Mouse (Mus musculus): ENCODE data around the gene Kctd7. TPM values are rescaled to one million over a fixed set of nuclear protein-coding genes. Genes with fewer than 3 reads are reported as not detected.
A peak's percentile ranks its signal among the peaks of the same experiment; 100 is the strongest.

Gene Kctd7
- total and polyA plus RNA-seq, 3 experiments = 1.5 to 3.7 (median 2.5) TPM

DNA sequence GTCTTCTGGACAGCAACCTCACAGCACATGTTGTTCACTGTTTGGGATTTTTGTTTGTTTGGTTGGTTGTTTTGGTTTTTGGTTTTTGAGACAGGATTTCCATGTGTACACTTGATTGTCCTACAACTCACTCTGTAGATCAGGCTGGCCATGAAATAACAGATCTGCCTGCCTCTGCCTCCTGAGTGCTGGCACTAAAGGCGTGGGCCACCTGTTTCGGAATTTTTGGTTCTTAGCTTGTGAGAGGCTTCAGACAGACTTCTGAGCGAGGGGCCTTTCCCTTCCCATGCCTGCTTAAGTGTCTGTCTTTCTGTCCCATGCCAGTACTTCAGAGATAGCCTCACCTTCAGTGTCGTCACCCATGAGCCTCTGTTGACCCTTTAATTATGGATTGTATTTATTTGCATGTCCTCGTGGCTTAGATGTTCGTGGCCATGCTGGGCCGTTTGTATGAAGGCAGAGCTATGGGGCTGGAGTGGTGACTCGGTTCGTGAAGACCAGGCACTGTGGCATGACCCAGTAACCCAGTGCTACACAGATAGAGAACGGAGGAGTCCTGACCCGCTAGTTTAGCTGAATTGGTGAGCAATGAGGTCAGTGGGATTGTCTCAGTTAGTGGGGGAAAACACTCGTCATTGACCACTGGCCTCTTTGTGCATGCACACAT, 24.5 kb upstream of the Kctd7 start:
- peaks cover 24% of the 10 kb centered on the region for H3K4me1 ChIP-seq (ENCODE audit: control insufficient read depth, insufficient read depth, low read length)
- H3K79me2 ChIP-seq (replicated peaks; ENCODE audit: control insufficient read depth, insufficient read depth, low read length) = no peaks in the 10 kb centered on the region
- WGBS = 69% methylated on average over 12 of the region's 12 CpGs
- no peak overlapping the region for H3K4me3 ChIP-seq
- H3K36me3 ChIP-seq (ENCODE audit: control insufficient read depth, insufficient read depth, low read length) = peaks cover 8% of the 10 kb centered on the region
- H3K9ac ChIP-seq (ENCODE audit: low read depth, low read length) = no peak overlapping the region
- no peak for DNase-seq
- intact Hi-C loops (cut with DNase I) = loop anchor here (2.0 to 5.0 kb wide), 2 partner anchors 41 to 63 kb away; no protein-coding TSS in a partner anchor
- H3K27me3 ChIP-seq (ENCODE audit: control insufficient read depth, insufficient read depth, low read length) = no peaks in the 10 kb centered on the region
- H3K27ac ChIP-seq = peak overlapping the region; percentile 79
- TF ChIP-seq POLR2A (IDR thresholded peaks at IDR 0.05; ENCODE audit: insufficient read depth, low read depth, low read length) = no peak
- TF ChIP-seq CTCF (IDR thresholded peaks at IDR 0.05) = no peak
- no peak for TF ChIP-seq EP300 (IDR thresholded peaks at IDR 0.05; ENCODE audit: insufficient read depth, low read depth, low read length)

DNA sequence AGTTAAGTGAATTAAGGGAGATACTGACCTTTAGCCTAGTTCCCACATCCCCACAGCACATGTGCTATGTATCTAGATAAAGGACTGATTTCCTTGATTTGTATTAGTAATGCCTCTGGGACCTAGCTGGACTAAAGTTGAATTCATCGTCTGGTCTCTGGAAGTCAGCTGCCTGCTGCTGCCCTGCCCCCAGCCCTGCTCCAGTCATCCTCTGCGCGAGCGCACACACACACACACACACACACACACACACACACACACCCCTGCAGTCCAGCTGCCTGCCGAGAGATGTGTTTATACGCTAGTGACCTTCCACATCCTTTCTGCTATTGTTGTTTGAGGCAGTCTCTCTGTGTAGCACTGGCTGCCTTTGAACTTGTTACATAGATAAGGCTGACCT, 23.8 kb upstream of the Kctd7 start:
- no peak for TF ChIP-seq CTCF (IDR thresholded peaks at IDR 0.05)
- TF ChIP-seq POLR2A (IDR thresholded peaks at IDR 0.05; ENCODE audit: insufficient read depth, low read depth, low read length) = 0 out of 2 replicates have a peak, but pooled peaks have one; percentile 34
- TF ChIP-seq EP300 (IDR thresholded peaks at IDR 0.05; ENCODE audit: insufficient read depth, low read depth, low read length) = peak; percentile 91; the same call in 1 of the 2 replicates
- H3K4me1 ChIP-seq (ENCODE audit: control insufficient read depth, insufficient read depth, low read length) = peaks cover 24% of the 10 kb centered on the region
- H3K79me2 ChIP-seq (replicated peaks; ENCODE audit: control insufficient read depth, insufficient read depth, low read length) = no peaks in the 10 kb centered on the region
- H3K4me3 ChIP-seq = no peak overlapping the region
- peak overlapping the region; percentile 79 for H3K27ac ChIP-seq
- no peak overlapping the region for H3K9ac ChIP-seq (ENCODE audit: low read depth, low read length)
- DNase-seq = peak; percentile 61 to 74
- H3K27me3 ChIP-seq (ENCODE audit: control insufficient read depth, insufficient read depth, low read length) = no peaks in the 10 kb centered on the region
- intact Hi-C loops (cut with DNase I) = loop anchor here (2.0 to 5.0 kb wide), 2 partner anchors 42 to 64 kb away; no protein-coding TSS in a partner anchor
- WGBS = 32% methylated on average over 6 of the region's 6 CpGs
- H3K36me3 ChIP-seq (ENCODE audit: control insufficient read depth, insufficient read depth, low read length) = peaks cover 8% of the 10 kb centered on the region

DNA sequence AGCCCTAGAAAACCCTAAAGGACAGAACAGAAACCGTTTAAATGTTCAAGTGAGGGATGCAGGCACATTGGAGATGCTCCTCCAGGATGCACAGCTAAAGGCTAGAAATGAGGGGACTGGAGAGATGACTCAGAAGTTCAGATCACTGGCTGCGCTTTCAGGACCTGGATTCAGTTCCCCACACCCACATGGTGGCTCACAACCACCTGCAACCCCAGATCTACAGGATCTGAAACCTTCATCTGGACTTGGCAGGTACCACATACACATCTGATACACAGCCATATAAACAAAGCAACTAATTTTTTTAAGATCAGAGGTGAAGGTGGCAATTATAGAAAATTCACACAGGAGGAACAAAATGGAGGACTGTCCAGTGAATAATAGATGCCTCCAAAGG, 22.3 kb upstream of the Kctd7 start:
- Histone ChIP-seq H3K9ac (ENCODE audit: low read depth, low read length) (no peak overlapping the region), H3K4me3 (no peak overlapping the region), H3K27ac (peak overlapping the region; percentile 73), H3K36me3 (ENCODE audit: control insufficient read depth, insufficient read depth, low read length) (peaks cover 8% of the 10 kb centered on the region), H3K79me2 (replicated peaks; ENCODE audit: control insufficient read depth, insufficient read depth, low read length) (no peaks in the 10 kb centered on the region), H3K4me1 (ENCODE audit: control insufficient read depth, insufficient read depth, low read length) (peaks cover 24% of the 10 kb centered on the region), H3K27me3 (ENCODE audit: control insufficient read depth, insufficient read depth, low read length) (no peaks in the 10 kb centered on the region)
- DNase-seq = no peak
- WGBS = 89% methylated on average over 2 of the region's 2 CpGs
- TF ChIP-seq CTCF (IDR thresholded peaks at IDR 0.05) = no peak
- TF ChIP-seq EP300 (IDR thresholded peaks at IDR 0.05; ENCODE audit: insufficient read depth, low read depth, low read length) = no peak
- TF ChIP-seq POLR2A (IDR thresholded peaks at IDR 0.05; ENCODE audit: insufficient read depth, low read depth, low read length) = no peak
- intact Hi-C loops (cut with DNase I) = loop anchor here (5.0 kb wide), 1 partner anchor 65 kb away; no protein-coding TSS in a partner anchor

DNA sequence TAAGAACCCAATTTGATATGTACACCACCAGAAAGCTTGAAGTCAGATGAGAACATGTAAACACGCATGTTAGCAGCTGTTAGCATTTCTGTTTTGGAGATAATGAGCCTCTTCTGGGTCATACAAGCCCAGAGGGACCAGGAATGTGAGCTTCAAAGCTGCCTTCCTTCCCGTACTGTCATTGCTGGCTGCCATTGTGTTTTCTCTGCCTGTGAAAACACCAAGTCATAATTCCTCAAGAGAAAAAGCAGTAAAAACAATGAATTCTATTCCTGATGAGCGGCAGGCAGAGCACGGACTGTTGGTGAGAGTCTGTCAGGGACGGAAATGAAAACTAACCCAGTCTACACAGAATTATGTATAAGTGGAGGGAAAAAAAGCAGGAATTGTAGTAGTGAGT, 20.4 kb upstream of the Kctd7 start:
- intact Hi-C loops (cut with DNase I) = loop anchor here (5.0 kb wide), 1 partner anchor 67 kb away; no protein-coding TSS in a partner anchor
- 42% methylated on average over 5 of the region's 5 CpGs for WGBS
- DNase-seq = no peak
- Histone ChIP-seq H3K4me3 (no peak overlapping the region), H3K27me3 (ENCODE audit: control insufficient read depth, insufficient read depth, low read length) (no peaks in the 10 kb centered on the region), H3K4me1 (ENCODE audit: control insufficient read depth, insufficient read depth, low read length) (peaks cover 21% of the 10 kb centered on the region), H3K9ac (ENCODE audit: low read depth, low read length) (no peak overlapping the region), H3K36me3 (ENCODE audit: control insufficient read depth, insufficient read depth, low read length) (peaks cover 5% of the 10 kb centered on the region; the same call in 1 of the 2 replicates), H3K27ac (peak overlapping the region; percentile 48), H3K79me2 (replicated peaks; ENCODE audit: control insufficient read depth, insufficient read depth, low read length) (no peaks in the 10 kb centered on the region)
- TF ChIP-seq POLR2A (IDR thresholded peaks at IDR 0.05; ENCODE audit: insufficient read depth, low read depth, low read length) (no peak), EP300 (IDR thresholded peaks at IDR 0.05; ENCODE audit: insufficient read depth, low read depth, low read length) (no peak), CTCF (IDR thresholded peaks at IDR 0.05) (no peak)

DNA sequence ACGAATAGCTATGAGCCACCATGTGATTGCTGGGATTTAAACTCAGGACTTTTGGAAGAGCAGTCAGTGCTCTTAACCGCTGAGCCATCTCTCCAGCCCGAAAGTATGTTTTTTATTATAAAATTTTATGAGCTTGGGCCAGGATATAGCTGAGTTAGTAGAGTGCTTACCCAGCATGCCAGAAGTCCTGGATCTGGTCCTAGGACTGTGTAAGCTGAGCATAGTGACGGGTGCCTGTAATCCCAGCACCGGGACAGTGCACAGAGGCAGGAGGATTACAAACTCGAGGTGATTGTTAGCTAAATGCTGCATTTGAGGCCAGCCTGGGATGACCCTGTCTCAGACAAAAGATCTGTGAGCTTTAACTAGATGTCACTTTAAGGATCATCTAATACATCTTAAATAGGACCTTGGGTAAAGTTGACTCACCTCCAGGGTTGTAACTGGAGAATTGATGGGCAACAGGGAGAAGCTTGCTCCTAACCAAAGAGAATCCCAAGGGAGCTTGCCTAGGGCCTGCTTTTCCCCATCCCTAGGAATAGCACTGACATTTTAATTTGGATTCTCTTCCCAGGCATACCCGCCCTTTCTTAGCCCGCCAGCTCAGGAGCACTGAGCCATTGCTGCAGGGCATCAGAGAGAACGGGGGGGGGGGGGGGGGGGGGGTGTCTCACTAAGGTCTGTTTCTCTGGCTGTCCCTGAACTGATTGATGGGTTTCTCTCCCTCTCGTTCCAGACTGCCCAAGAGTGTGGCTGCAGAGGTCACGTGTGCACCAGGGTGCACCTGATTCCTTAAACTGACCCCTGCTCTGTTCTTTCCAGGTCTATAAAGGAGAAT, 15.8 kb upstream of the Kctd7 start:
- intact Hi-C loops (cut with DNase I) = no loop called here
- TF ChIP-seq CTCF (IDR thresholded peaks at IDR 0.05) = no peak
- no peak for TF ChIP-seq EP300 (IDR thresholded peaks at IDR 0.05; ENCODE audit: insufficient read depth, low read depth, low read length)
- TF ChIP-seq POLR2A (IDR thresholded peaks at IDR 0.05; ENCODE audit: insufficient read depth, low read depth, low read length) = no peak
- no peak for DNase-seq
- H3K79me2 ChIP-seq (replicated peaks; ENCODE audit: control insufficient read depth, insufficient read depth, low read length) = no peaks in the 10 kb centered on the region
- peaks cover 5% of the 10 kb centered on the region; the same call in 1 of the 2 replicates for H3K36me3 ChIP-seq (ENCODE audit: control insufficient read depth, insufficient read depth, low read length)
- H3K27ac ChIP-seq = no peak overlapping the region
- no peak overlapping the region for H3K4me3 ChIP-seq
- peaks cover 2% of the 10 kb centered on the region for H3K4me1 ChIP-seq (ENCODE audit: control insufficient read depth, insufficient read depth, low read length)
- WGBS = 73% methylated on average over 11 of the region's 11 CpGs
- H3K27me3 ChIP-seq (ENCODE audit: control insufficient read depth, insufficient read depth, low read length) = no peaks in the 10 kb centered on the region
- H3K9ac ChIP-seq (ENCODE audit: low read depth, low read length) = no peak overlapping the region
